Mouse (Mus musculus): ENCODE measurements around the gene Fastkd5.
"Not testable (repeated sequence)": the region's sequence is repeated elsewhere in the genome, so short reads cannot be mapped to it uniquely, and the experiment has no call there.

The Fastkd5 gene

DNA sequence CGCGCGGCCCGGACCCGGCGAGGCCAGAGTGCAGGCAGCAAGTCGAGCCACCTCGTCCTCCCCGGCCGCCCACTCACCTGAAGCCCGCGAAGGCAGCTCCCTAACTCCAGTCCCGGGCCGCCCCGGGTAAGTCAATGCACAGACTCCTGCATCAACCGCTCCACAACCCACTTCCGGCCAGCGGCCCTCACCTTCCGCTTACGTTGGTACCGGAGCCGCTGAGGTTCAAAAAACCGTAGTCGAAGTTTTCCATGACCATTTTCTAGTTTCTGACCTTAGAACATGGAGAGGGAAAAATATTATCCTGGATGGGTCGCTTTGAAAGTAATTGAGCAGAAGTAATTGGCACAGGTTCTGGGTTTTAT, at the start of gene Fastkd5, which contains the start of gene Ubox5:
TSS of gene Fastkd5 (minus strand) at position 189 of the 365 bp plus-strand sequence.
TSS of gene Ubox5 (minus strand) at position 200 of the 365 bp plus-strand sequence.
- DNase-seq: peak; percentile 94

DNA sequence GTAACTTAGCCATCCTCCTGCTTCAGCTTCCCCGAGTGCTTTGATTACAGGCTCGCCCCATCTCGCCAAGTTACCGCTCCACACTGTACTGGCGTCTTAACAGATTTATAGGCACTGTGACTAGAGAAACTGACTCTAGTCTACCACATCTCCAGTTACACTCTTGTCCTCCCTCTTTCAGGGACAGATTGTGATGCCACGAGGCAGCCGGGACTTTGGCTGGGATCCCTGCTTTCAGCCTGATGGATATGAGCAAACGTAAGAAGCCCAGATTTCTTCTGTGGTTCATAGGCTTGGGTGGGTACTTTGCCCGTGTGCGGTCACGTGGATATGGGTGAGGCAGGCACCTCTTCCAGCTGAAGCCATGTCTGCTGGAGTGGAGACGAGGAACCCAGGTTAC, 49.3 kb upstream of the Fastkd5 start:
- DNase-seq: no peak

DNA sequence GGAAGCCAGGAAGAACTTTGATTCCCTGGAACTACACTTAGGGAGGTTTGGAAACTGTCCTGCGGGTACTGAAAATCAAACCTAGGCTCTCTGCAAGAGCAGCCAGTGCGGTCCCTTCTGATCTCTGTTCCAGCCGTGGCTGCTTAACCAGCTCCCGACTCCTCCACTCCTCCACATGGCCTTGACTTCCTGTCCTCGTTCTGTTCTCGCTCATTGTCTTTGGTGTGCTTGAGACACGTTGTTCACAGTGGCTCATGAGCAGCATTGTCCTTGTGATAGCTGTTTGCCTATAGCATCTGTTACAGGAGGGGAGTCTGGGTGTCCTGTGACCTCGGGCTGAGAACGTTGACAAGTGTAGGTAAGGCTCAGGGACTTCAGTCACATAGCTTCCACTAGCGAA, 47.4 kb upstream of the Fastkd5 start:
- no peak for DNase-seq

DNA sequence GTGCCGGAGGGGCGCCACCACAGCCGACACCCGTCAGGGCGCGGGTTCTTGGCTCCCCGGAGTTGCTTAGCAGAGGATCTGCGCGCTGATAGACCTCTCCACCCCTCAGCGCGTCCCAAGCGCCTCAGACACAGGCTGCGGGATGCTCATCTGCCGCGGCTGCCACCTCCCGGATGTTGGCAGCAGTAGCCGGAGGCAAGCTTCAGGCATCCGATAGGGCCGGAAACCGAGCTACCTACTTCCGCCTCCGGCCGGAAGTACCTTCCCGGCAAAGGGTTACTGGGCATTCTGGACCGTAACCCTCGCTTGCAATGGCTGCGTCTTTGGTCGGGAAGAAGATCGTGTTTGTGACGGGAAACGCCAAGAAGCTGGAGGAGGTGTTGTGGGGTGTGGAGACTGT, 37.7 kb upstream of the Fastkd5 start, which contains the start of gene Itpa:
TSS of gene Itpa (plus strand) at position 52 of the 400 bp plus-strand sequence.
- peak; percentile 88 for DNase-seq

DNA sequence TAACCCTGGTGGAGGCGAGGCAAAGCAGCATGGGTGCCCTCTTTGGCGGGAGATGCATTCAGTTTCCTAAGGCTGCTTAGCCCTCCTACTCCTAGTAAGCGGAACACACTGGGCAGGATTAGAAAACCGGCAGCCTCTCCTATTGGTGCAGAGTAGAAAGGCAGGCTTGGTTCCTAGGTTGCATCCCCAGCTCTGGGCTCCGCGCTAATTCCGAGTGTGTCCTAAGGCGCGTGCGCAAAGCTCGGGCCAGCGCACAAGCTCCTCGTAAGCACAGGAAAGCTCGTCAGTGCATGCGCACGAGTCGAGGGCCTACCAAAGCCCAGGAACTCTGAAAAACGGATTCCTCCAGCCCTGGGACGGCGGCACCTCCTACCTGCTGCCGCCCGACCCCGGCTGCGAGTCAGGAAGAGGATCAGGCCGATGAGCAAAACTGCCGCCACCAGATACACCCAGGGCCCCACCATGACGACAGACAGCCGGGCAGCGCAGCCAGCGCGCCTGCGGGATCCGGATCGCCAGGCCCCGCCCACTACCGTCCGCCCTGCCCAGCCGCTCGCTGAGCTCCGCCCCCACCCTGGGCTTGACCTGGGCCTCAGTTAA, 34.4 kb upstream of the Fastkd5 start, which contains the start of gene Ddrgk1:
TSS of gene Ddrgk1 (minus strand) at position 558 of the 600 bp plus-strand sequence.
- peak; percentile 94 for DNase-seq

DNA sequence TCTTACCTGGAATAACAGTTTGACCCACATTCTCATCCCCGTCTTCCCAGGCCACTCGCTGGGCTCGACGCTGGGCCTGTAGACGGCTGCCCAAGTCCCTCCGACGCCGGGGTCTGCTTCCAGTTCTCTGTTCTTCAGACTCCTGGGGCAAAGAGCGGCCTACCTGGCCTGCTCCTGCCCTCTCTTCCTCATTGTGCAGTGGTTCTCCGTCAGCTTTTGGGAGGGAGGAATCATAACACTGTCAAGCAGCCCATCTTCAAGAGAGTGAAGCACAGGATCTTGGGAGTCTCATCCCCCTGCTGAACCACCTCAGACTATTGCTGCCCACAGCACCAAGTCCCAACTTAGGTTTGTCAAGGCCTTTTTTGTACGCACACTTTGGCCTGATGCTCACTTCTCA, 33.5 kb upstream of the Fastkd5 start:
- DNase-seq: no peak

DNA sequence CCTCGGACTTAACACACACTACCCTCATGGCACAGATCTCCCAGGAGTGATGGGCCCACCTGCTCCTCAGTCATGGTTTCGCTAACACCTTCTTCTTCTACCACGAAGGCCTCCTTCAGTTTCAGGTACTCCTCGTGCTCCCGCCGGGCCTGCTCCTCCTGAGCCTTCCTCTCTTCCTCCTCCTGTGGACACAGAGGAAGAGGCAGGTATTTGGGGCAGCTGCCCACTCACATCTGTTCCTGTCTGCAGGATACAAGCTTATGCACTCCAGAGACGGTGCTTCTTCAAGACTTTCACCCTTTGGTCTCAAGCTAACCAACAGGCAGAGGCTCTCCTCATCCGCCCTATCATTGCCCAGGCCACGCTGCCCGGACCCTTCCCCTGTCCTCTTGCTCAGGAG, 28.7 kb upstream of the Fastkd5 start:
- DNase-seq: no peak

DNA sequence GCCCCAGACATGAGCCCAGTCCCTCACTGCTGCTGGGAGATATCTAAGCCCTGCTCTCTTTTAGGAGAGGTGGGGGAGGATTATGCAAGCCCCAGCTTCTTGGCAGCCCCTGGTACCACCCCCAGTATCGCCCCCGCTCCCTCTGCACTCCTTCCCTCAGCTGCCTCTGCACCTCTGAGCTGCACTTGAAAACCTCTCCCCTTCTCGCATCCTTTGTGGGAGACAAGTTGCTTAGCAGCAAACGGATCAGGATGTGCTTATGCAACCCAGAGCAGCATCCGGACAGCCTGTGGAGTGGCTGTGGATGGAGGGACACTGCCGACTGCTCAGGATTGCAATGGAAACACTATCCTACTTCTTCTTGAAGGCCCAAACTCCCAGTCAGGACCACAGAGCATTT, 27.7 kb upstream of the Fastkd5 start:
- no peak for DNase-seq

DNA sequence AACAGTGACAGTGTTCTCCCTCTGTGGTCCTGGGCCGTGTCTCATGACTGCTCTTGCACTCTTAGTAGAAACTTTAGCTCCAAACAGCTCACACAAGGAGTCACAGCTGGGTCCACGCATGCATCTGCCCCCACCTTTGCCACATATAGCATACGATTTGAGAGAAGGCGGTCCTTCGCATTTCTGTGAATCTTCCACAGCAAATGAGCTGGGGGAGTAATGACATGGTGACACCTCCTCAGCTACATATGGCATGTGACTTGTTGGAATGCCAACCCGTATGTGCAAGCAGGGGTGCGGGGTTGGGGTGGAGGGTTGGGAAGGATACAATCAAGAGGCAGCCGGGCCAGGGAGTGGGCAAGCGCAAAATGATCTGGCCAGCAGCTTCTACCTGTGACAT, 26.7 kb upstream of the Fastkd5 start:
- DNase-seq: no peak

DNA sequence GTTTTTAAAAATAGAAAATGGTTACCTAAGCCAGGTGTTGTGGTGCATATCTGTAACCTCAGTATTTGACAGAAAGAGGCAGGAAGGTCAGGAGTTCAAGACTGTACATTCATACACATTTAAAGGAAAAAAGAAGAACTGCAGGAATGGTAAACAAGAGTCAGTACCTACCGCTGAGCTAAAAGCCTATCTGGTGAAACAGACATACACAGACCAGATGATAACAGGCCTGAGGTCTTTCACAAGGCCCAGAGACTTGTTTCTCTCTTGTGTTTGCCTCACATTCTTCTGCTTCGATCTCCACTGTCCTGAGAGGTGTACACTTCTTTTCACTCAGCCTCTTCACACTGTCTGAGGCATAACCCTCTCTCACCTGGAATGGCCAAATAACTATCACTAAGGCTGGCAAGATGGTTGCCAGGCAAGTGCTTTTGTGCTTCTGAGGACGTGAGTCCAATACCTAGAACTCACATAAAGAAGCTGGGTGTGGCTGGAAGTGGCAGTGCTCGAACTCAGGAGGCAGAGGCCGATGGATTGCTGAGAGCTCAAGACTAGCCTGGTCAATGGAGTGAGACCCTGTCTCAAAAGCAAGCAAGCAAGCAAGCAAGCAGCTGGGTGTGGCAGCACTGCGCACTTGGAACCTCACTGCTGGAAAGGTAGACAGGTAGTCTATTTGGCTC, 26.0 kb upstream of the Fastkd5 start:
- DNase-seq: no peak

DNA sequence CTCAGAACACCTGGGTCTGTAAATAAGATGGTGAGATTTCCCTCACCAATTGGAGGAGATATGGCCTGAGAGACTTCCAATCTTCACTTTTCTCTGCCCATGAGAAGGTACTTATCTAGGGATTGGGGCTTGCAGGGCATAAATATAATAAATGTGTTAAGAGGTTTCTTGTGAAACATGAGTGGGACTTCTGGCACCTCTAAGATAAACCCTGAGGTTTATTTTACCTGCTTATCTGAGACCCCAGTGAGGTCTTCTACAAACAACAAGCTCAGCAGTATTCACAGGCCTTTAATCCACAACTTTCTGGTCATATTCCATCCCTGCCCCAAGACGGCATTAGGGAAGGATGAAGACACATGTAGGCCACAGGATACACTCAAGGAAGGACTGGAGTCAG, 23.9 kb upstream of the Fastkd5 start:
- DNase-seq: no peak

DNA sequence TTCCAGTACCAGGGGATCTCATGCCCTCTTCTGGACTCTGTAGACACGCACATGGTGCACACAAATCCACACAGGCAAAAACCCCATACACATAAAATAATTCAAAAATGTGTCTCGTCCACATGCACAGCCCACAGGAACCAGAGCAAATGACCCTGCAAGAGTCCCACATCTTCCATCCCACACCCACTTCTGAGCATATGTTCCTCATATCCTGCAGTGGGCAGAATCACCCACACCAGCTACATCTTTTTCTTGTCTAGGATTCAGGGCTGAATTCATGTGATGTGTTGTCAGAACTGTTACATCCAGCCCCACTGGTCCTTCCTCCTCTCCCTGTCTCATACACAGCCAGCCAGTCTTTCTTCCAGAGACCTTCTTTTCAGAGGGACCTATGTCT, 23.5 kb upstream of the Fastkd5 start:
- DNase-seq: no peak

DNA sequence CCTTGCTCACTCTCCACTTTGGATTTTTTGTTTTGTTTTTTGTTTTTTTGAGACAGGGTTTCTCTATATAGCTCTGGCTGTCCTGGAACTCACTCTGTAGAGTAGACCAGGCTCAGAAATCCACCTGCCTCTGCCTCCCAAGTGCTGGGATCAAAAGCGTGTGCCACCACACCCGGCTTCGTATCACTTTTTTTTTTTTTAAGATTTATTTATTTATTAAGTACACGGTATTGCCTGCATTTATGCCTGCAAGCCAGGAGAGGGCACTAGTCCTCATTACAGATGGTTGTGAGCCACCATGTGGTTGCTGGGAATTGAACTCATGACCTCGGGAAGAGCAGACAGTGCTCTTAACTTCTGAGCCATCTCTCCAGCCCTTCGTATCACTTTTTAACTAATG, 19.2 kb upstream of the Fastkd5 start:
- DNase-seq: not testable (repeated sequence)

DNA sequence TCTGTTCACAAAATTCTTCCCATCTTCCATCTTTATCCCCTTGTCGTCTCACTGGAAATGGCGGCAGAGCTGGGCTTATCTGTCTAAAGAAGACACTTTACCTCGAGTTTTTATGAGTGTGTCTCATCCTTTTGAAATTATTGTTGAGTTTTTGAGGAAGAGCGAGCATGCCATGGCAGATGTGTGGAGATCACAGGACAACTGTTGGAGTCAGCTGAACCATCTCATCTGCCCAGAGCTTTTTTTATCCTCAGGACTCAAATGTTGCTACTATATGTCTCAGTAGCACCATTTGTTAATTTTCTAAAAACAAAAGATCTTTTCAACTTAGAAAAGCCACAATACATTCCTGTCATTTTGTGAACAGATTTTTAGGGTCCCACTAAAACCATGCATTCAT, 15.4 kb upstream of the Fastkd5 start:
- DNase-seq: no peak

DNA sequence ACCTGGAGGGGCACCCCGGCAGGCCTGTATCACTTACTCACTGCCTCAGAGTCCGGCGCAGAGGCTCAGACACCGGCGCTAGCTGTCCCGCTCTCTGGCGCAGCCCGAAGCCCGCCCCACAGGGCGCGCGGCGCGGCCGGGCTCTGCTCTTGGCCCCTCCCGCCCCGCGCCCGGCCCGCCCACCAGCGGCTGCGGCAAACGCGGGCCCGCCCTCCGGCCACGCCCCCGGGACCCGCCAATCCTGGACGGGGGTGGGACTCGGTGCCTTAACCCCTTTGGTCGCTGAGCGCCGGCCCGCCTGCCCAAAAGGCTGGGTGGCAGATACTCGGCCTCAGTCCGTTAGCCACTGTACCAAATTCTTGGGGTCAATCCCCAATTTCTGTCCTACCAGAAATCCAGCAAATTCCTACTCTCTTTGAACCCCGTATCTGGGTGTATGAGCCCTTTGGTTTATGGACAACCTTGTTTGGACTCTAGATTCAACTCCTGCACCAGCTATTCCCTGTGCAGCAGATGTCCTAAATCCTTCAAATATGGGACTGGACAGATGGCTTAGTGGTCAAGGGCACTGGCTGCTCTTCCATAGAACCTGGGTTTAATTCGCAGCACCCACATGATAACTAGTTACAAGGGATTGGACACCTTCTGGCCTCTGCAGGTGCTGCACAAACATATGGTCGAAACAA, 13.0 kb upstream of the Fastkd5 start, which contains the start of gene Lzts3:
TSS of gene Lzts3 (minus strand) at position 120 of the 686 bp plus-strand sequence.
- DNase-seq: peak; percentile 95

DNA sequence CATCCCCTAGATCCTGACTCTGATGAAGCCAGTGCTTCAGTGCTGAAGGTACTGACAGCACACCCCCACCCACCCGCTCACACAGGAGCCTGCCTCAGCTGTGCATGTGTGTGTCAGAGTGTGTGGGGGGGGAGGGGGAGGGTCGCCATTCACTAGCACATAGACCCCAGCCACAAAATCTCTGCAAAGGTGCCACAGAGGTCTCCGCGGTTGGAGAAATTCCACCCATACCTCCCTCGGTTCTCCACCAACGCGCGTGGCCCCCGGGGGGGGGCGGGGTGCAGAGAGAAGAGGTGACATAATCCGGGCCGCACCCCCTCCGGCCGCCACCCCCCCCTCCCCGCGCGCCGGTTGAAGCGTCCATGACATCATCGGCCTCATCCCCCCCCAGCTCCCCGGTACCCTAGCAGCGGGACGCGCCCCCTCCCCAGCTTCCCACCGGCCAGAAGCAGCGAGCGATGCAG, 12.4 kb upstream of the Fastkd5 start:
- no peak for DNase-seq

DNA sequence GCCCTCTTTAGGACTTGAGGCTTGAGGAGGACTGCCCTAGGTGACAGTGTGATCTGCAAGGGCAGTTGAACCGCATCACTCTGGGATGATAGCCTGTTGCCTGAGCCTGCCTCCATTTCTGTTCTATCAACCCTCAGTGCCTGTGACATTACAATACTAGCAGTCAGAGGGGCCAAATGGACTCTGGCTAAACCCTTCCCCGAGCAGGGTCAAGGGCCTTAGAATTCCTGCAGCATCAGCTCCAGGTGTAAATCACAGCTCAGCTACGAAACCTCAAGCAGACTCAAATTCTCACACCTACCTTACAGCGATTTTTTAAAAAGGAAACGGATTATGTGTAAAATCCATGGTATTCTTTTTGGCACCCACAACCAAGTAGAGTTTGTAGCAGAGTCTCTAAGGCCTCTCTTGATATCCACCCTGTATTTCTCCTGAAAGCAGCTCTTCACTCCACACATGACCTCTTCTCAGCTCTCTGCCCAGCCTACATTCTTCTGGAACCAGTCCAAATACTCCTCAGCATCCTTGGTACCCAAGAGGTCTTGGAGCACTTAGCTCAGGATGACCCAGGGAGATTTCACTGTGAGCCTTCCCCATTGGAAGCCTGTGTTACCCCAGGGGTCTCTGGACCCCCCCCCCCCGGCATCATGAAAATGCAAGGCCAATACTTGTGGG, 11.7 kb upstream of the Fastkd5 start:
- peak; percentile 71 for DNase-seq

DNA sequence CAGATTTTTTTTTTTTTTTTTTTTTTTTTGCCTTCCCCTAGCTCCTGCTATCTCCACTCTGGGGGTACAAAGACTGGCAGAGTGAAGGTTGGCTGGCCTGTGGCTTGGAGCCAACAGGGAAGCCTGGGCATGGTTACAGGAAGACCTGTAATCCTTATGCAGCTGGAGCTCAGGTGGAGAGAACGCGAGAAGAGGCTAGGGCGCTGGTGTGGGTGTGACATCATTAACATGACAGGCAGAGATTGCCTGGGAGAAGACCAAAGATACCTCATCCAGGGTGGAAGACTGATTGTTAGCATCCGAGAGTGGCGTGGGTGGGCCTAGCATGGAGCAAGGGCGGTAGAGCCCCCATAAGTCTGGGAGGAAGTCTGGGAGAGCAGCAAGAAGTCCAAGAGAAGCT, 9.4 kb upstream of the Fastkd5 start:
- DNase-seq: peak; percentile 56

DNA sequence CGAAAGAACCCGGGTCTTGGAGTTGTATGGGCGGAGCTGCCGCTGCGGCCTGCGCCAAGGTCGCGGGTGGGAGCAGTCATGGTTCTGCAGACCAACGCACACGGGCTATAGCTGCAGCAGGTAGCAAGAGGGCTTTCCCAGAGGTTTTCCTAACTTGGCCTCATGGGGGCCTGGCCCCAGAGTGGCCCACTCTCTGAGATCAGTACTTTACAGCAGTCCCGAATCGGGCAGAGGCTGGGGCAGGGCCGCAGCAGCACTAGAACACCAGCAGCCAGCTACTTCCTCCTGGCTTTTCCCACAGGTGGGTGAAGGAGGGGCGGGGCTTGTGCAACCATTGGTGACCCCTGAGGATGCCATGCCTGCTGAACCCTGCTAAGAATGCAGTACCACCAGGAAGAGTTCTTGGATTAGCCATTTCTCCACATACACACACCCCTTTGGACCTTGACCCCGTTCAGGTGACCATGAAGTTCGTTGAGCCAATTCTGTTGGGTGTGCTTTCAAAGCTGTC, 8.3 kb upstream of the Fastkd5 start:
- peak; percentile 98 for DNase-seq

DNA sequence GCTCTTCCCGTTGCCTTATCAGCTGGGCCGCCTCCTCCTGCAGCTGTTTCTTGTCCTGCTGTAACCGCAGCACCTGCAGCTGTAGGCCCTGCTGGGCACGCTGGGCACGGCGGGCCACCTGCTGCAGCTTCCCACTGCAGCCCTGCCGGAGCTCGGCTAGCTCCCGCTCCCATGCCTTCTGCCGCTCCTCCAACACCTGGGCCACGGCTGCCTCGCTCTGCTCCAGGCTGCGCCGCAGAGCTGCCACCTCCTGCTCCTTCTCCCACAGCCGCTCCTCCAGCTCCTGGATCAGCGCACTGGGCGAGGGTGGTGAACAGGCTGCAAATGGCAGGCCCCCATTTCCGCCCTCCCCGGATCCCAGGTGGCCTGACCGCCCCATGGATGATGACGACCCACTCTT, 6.0 kb upstream of the Fastkd5 start:
- DNase-seq: peak; percentile 11

DNA sequence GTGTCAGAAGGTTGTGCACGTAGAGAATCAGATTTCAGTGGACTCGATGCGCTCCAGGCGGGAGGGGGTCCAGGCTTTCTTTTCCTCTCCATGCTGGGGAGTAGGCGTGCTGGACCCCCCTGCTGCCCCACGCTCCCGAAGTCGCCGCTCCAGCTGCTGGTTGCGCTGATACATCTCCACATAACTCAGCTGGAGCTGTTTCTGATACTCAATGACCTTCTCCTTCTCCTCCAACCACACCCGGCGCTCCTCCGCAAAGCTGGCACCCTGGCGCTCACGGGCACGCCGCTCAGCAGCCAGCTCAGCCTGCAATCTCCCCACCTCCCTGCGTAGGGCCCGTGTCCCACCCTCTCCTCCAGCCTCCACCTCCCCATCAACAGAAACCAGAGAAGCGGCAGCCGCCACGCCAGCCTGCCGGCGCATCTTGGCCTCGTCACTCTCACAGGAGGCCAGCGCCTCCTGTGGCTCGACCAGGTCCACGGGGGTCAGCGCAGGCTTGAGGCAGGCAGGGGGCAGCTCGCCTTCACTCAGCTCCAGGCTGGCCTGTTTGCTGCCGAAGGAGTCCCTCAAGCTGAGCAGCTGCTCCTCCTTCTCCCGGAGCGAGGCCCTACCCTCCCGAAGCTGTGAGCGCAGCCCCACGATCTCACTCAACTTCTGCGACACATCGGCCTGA, 5.0 kb upstream of the Fastkd5 start:
- DNase-seq: peak; percentile 19

DNA sequence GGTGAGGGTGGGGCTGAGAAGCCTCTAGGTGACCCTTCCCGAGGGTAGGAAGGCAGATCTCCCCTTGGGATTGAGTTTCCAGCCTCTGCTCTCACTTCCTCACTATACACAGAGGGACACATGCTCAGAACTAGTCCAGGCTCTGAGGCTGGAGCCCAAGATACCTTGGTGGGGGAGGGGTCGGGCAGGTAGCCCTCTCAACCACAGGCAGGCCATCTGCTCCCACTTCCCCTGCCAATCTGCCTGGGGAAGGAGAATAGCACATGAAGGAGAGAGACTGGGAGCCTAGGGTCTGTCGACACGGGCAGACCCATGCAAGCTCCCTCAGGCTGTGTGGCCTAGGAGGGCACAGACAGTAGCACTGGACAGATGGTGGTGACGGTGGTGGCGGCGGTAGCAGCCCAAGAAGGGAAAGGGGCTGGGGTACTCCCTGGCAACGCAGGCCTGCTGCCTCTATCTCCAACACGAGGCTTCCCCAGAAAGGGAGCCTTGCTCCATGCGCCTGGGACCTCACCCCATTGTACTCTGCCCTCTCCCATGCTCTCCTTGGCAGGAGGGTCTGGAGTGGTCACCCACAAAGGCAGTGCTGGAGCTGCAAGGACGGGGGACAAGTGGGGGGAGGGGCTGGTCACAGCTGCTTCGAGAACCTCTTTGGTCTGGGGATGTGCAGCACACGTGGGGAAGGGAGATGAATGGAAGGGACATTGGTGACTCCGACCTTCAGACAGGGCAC, 4.3 kb upstream of the Fastkd5 start:
- peak; percentile 19 for DNase-seq

All from kidney, adult 9 months (tissue).